Mouse (Mus musculus) mouse embryonic stem cell (cell line): ENCODE results near the gene Flrt3.

Experiments used
- in situ Hi-C, 2 experiments: fragments of 300-500 bp; cut with MboI; formaldehyde crosslinking; loops; 1 replicate in 1 of 2; 3 replicates in 1 of 2; pipeline ENCODE4 v1.14.3; 2019 to 2020; ENCODE audit warnings: low sequenced_read_pairs in 2 of 2, low pct_unique_long_range_greater_than_20kb in 1 of 2, mixed read lengths in 1 of 2; ENCODE audit not compliant: unreplicated experiment in 1 of 2

Gene Flrt3

GRCm38 (mm10) chr2:140670963-140671702 is at the start of gene Flrt3:
Gene Flrt3, minus strand, starts transcription at chr2:140671469.
- in situ Hi-C loops: no loop called here

DNA sequence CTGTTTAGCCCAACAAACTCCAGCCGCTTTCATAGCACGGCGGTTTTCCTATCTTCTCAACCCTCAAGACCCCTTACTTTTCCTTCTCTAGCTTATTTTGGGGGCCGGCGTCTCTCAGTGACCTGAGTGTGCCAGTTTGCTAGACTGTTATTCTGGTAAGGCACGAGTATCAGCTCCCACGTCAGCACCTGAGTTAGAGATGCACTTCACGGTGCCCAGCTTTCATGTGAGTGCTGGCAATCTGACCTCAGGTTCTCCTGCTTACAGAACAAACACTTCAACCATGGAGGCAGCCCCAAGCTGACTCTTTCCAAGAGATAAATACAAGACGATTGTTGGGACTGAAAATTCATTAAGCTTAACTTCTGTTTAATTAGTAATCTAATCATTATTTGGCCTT is 46.1 kb upstream of the Flrt3 start:
- in situ Hi-C loops: no loop called here

GRCm38 (mm10) chr2:140715822-140716221 is 44.6 kb upstream of the Flrt3 start:
- in situ Hi-C loops: no loop called here

DNA sequence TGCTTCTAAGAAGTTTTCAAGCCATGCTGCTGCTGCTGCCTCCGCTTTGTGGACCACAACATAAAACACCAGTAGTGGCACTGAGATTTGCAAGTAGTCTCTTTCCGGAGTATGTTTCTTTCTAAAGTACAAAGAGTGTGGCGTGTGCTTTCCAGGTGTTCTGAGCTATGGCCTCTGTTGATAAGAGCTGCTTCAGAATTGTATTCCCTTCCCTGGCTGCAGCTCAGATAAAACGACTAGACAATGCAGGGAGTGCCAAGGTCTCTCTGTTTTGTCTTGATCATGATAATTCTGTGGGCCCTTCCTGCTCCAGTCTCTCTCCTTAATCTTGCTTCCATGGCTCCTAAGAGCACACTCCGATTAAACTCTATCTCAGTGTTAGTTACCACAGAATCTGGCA is 36.3 kb upstream of the Flrt3 start:
- in situ Hi-C loops: no loop called here

DNA sequence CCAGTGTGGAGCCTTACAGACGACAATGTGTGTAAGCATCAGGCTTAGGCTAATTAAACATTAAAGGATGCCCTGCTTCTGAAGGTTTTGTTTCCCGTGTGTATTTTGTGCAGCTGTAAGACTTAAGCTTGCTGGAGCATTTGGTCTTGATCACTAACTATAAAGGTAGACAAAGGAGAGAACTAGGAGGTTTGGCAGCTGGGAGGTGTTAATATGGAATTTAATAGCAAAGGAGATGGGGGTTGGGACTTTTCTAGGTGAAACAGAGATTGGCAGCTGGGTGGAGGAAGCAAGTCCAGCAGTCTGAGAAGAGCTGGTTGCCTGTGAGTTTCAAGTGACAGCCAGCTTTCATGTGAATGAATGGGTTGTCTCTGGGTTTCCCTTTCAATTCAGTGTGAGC is 34.0 kb upstream of the Flrt3 start:
- in situ Hi-C loops: no loop called here

- in situ Hi-C loops: no loop called here
Observed at GRCm38 (mm10) chr2:140704146-140704545, 32.9 kb upstream of the Flrt3 start.

DNA sequence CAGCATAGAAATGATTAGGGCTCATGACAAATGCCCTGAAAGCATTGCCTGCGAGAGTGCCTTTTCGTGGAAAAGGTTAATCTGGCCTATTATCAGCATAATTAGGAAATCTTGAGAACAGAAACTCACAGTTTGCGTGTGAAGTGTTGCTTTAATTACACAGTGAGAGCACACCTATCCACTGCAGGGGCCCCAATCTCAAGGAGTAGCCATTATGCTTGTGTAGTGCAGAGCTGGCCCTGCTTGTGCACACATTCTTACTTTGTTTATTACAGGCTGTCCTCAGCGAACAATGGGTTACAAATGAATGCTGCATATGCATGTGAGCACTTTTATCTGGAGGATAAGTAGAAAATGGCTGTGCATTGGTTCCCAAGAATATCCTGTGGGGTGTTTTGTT is 32.1 kb upstream of the Flrt3 start:
- in situ Hi-C loops: no loop called here

DNA sequence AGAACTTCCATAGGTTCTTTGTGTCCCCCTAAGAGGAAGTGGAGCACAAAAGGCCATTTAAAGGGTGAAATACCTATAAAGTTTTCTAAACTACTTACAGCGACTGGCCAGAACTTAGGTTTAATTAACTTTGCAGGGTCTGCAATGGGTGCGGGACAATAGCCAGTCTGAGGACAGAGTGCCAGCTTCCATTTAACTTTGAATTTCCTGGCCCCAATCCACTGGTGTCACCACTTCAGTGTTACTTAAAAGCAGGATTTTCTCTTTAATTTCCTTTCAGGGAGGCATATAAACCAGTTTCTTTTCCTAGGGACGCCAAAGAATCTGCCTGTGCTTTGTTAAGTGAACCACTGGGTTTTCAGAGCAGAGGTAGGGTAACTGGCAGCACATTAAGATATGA is 27.3 kb upstream of the Flrt3 start:
- in situ Hi-C loops: no loop called here

- in situ Hi-C loops: no loop called here
Observed at GRCm38 (mm10) chr2:140693845-140694244, 22.6 kb upstream of the Flrt3 start.

- in situ Hi-C loops: no loop called here
Observed at GRCm38 (mm10) chr2:140692461-140692860, 21.2 kb upstream of the Flrt3 start.

GRCm38 (mm10) chr2:140691403-140691802 is 20.1 kb upstream of the Flrt3 start:
- in situ Hi-C loops: no loop called here

- in situ Hi-C loops: no loop called here
Observed at GRCm38 (mm10) chr2:140690906-140691305, 19.6 kb upstream of the Flrt3 start.

DNA sequence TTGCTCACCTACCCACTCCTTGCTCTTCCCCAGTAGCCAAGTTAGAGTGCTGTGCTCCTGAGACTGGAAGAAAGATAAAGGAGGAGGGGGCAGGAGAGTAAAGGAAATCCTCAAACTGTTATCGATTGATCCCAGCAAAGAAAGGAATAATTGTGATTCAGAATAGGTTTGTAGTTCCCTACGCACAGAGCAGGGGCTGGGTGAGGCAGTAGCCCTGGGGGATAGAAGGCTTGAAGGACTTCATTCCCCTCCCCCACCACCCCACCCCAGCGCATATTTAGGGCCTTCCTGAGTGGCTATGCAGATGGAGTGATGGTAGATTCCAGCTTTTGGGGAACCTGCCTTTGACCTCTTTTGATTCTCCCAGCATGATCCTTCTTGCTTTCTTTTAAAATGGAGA is 5.5 kb upstream of the Flrt3 start:
- in situ Hi-C loops: no loop called here

GRCm38 (mm10) chr2:140673466-140673865 is 2.2 kb upstream of the Flrt3 start:
- in situ Hi-C loops: no loop called here

GRCm38 (mm10) chr2:140670457-140670856 is 812 bp downstream of the Flrt3 start:
- in situ Hi-C loops: no loop called here

GRCm38 (mm10) chr2:140669786-140670185 is 1.5 kb downstream of the Flrt3 start:
- in situ Hi-C loops: no loop called here

- in situ Hi-C loops: no loop called here
Observed at GRCm38 (mm10) chr2:140669081-140669480, 2.2 kb downstream of the Flrt3 start.

GRCm38 (mm10) chr2:140668311-140668710 is 3.0 kb downstream of the Flrt3 start:
- in situ Hi-C loops: no loop called here

DNA sequence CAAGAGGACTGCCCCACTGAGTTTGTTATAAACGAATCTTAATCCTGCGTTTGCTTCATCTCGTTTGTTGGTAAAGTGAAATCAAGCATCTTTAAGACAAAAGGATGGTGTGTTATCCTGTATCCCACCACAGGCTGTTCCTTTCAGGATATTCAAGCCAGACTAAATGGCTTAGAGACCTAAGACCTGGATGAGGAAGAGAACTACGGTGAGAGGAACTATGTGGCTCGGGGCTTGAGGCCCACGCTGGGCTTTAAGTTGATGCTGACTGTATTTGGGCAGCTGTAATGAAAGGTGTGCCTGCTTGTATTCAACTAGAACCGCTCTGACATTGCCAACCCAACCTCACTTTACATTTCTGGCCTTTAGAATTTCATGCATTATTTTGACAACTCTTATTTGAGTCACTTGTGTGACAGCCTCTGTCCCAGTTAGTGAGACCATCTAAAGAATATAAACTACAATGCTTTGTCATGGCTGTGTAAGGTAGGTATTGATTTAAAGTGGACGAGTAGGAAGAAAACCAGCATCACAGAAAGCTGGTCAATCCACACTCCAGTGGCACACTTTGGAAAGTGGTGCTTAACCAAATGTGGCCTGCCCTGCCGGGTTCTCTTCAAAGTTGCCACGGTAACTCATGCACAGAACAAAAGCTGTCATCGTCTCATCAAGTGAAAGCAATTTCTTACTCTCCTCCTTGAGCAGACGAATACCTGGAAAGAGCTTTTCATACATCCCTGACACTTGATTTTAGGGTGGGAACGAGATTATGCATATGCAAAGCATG is 3.8 kb downstream of the Flrt3 start:
- in situ Hi-C loops: no loop called here

DNA sequence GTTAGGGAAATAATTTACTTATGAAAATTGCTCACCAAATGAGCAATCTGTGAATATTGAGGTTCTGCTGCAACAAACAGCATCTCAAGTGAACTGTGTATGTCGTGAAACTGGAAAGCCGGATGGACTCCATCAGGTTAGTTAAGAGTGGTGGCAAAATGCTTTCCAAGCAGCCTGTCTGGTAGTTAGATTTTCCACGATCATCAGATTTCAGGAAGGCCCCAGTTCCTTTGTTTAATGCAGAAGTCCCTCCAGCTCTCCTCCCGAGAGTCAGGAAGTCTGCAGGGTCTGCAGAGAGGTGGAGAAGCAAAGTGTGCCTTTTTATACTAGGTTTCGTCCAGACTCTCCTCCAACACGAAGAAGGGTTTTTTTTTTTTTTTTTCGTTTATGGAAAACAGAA is 4.4 kb downstream of the Flrt3 start:
- in situ Hi-C loops: no loop called here
